Comparison of ENCODE assay signal across 31 mouse cellular contexts in the genomic region with DNA sequence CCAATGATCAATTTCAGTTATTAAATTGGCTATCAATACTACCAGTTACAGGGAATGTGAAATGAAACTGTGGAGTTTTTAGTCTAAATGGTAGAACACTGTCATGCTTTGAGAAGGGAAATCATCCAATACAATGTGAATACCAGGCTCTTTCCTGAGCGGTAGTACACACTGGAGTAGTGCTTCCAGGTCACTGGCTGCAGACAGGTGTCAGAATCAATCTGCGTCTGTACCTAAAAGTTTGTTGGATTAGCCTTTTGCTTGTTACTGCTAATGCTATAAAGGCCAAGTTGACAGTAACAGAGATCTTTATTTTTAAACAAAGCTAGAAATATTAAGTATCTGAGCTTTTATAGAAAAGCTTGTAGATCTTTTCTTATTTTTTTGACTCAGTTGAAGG.
"Had no signal": no experiment of that assay in that cellular context is flagged by ENCODE, and none has a peak within 500 bp of the region (broad histone marks: within the 10 kb centered on the region; RNA-seq: fewer than 3 reads in every experiment).

No protein-coding gene starts in this region.

- H3K4me3 ChIP-seq: left cerebral cortex, adult 2 months; limb, embryonic 10.5 days; limb, embryonic 12.5 days; limb, embryonic 13.5 days; limb, embryonic 15.5 days; liver, embryonic 12.5 days; liver, embryonic 13.5 days; liver, embryonic 15.5 days; lung, embryonic 15.5 days; megakaryocyte, embryonic 14.5 days; midbrain, embryonic 10.5 days; midbrain, embryonic 12.5 days; midbrain, embryonic 13.5 days; midbrain, embryonic 15.5 days; myocyte had no signal

- H3K4me2 ChIP-seq: limb, embryonic 12.5 days; limb, embryonic 13.5 days; limb, embryonic 15.5 days; liver, embryonic 11.5 days; liver, embryonic 12.5 days; liver, embryonic 13.5 days; liver, embryonic 15.5 days; lung, embryonic 14.5 days; lung, embryonic 15.5 days; midbrain, embryonic 12.5 days; midbrain, embryonic 13.5 days; midbrain, embryonic 15.5 days had no signal

- H3K4me1 ChIP-seq: limb, embryonic 10.5 days; limb, embryonic 12.5 days; limb, embryonic 13.5 days; limb, embryonic 15.5 days; liver, embryonic 12.5 days; liver, embryonic 13.5 days; liver, embryonic 15.5 days; lung, embryonic 15.5 days; megakaryocyte, embryonic 14.5 days; midbrain, embryonic 10.5 days; midbrain, embryonic 12.5 days; midbrain, embryonic 13.5 days; midbrain, embryonic 15.5 days had no signal

- H3K9ac ChIP-seq: limb, embryonic 12.5 days; limb, embryonic 13.5 days; limb, embryonic 15.5 days; liver, embryonic 12.5 days; liver, embryonic 13.5 days; liver, embryonic 14.5 days; liver, embryonic 15.5 days; liver, postnatal 0 days; lung, embryonic 14.5 days; lung, embryonic 15.5 days; midbrain, embryonic 12.5 days; midbrain, embryonic 13.5 days; midbrain, embryonic 15.5 days had no signal

- ATAC-seq: liver, embryonic 12.5 days; liver, postnatal 0 days; lung, postnatal 0 days; midbrain, embryonic 13.5 days; midbrain, embryonic 15.5 days; midbrain, embryonic 16.5 days had no signal

- DNase-seq: left cerebral cortex, postnatal 4 days; liver; liver, embryonic 13.5 days; liver, postnatal 0 days; lung, adult 18-20 months; lung, adult 2 months; lung, embryonic 14.5 days; lung, postnatal 10 days; lung, postnatal 14 days; lung, postnatal 36 days; lung, postnatal 4 days; midbrain, embryonic 14.5 days had no signal

- H3K27ac ChIP-seq: left cerebral cortex, adult 2 months; limb, embryonic 10.5 days; limb, embryonic 12.5 days; limb, embryonic 13.5 days; limb, embryonic 15.5 days; liver, embryonic 12.5 days; liver, embryonic 13.5 days; liver, embryonic 14.5 days; liver, embryonic 15.5 days; lung, embryonic 15.5 days; macrophage; midbrain, embryonic 10.5 days; midbrain, embryonic 12.5 days; midbrain, embryonic 13.5 days; midbrain, embryonic 15.5 days had no signal

- H3K36me3 ChIP-seq: limb, embryonic 10.5 days; limb, embryonic 12.5 days; limb, embryonic 13.5 days; limb, embryonic 15.5 days; liver, embryonic 12.5 days; liver, embryonic 13.5 days; liver, embryonic 15.5 days; lung, embryonic 15.5 days; midbrain, embryonic 10.5 days; midbrain, embryonic 12.5 days; midbrain, embryonic 13.5 days; midbrain, embryonic 15.5 days had no signal

- H3K9me3 ChIP-seq: limb, embryonic 10.5 days; limb, embryonic 12.5 days; limb, embryonic 13.5 days; limb, embryonic 15.5 days; liver, embryonic 12.5 days; liver, embryonic 13.5 days; liver, embryonic 15.5 days; lung, embryonic 15.5 days; midbrain, embryonic 10.5 days; midbrain, embryonic 12.5 days; midbrain, embryonic 13.5 days; midbrain, embryonic 15.5 days had no signal

- H3K27me3 ChIP-seq: limb, embryonic 12.5 days; limb, embryonic 13.5 days; limb, embryonic 15.5 days; liver, embryonic 12.5 days; liver, embryonic 13.5 days; liver, embryonic 15.5 days; lung, embryonic 15.5 days; megakaryocyte, embryonic 14.5 days; midbrain, embryonic 12.5 days; midbrain, embryonic 13.5 days; midbrain, embryonic 15.5 days had no signal
